Mouse (Mus musculus): ENCODE data around the gene Tsen2. TPM values are rescaled to one million over a fixed set of nuclear protein-coding genes. Genes with fewer than 3 reads are reported as not detected.

The Tsen2 gene
- polyA plus RNA-seq, 1 experiment from 2014 or later: 29.7 TPM

GRCm38 (mm10) chr6:115511447-115511846 is 33.0 kb upstream of the Tsen2 start:
- no peaks in the 10 kb centered on the region for H3K4me1 ChIP-seq (replicated peaks; ENCODE audit: control insufficient read depth, insufficient read depth, low read length)
- H3K9ac ChIP-seq (ENCODE audit: low read depth, low read length): no peak overlapping the region
- WGBS: 93% methylated on average over 3 of the region's 3 CpGs

GRCm38 (mm10) chr6:115513207-115513606 is 31.3 kb upstream of the Tsen2 start:
- WGBS: 91% methylated on average over 4 of the region's 4 CpGs

More at GRCm38 (mm10) chr6:115511447-115511846, 33.0 kb upstream of the Tsen2 start:
- no peak overlapping the region for H3K4me2 ChIP-seq (replicated peaks; ENCODE audit: low read depth, low read length)
- ATAC-seq (ENCODE audit: low FRiP score) (no peak), DNase-seq (ENCODE audit: low spot score) (no peak)
- no peaks in the 10 kb centered on the region; the same call in 1 of the 2 replicates for H3K9me3 ChIP-seq (ENCODE audit: control insufficient read depth, low read length)
- no peaks in the 10 kb centered on the region for H3K27me3 ChIP-seq (ENCODE audit: control insufficient read depth, insufficient read depth, low read length)
- no peak overlapping the region for H3K27ac ChIP-seq (ENCODE audit: low read depth, low read length)
- H3K4me3 ChIP-seq (ENCODE audit: low read depth, low read length): no peak overlapping the region
- H3K36me3 ChIP-seq (ENCODE audit: control insufficient read depth, insufficient read depth, low read length): no peaks in the 10 kb centered on the region

GRCm38 (mm10) chr6:115517904-115518303 is 26.6 kb upstream of the Tsen2 start:
- Histone ChIP-seq H3K9me3 (ENCODE audit: control insufficient read depth, low read length) (no peaks in the 10 kb centered on the region), H3K27me3 (ENCODE audit: control insufficient read depth, insufficient read depth, low read length) (no peaks in the 10 kb centered on the region), H3K4me1 (replicated peaks; ENCODE audit: control insufficient read depth, insufficient read depth, low read length) (no peaks in the 10 kb centered on the region), H3K4me3 (ENCODE audit: low read depth, low read length) (no peak overlapping the region), H3K4me2 (replicated peaks; ENCODE audit: low read depth, low read length) (no peak overlapping the region), H3K27ac (ENCODE audit: low read depth, low read length) (no peak overlapping the region), H3K36me3 (ENCODE audit: control insufficient read depth, insufficient read depth, low read length) (no peaks in the 10 kb centered on the region), H3K9ac (ENCODE audit: low read depth, low read length) (no peak overlapping the region)
- 74% methylated on average over 4 of the region's 4 CpGs for WGBS
- ATAC-seq (ENCODE audit: low FRiP score) (no peak), DNase-seq (ENCODE audit: low spot score) (no peak)

More at GRCm38 (mm10) chr6:115513207-115513606, 31.3 kb upstream of the Tsen2 start:
- no peak for ATAC-seq (ENCODE audit: low FRiP score)
- no peak overlapping the region for H3K9ac ChIP-seq (ENCODE audit: low read depth, low read length)
- H3K4me2 ChIP-seq (replicated peaks; ENCODE audit: low read depth, low read length): no peak overlapping the region
- no peaks in the 10 kb centered on the region for H3K27me3 ChIP-seq (ENCODE audit: control insufficient read depth, insufficient read depth, low read length)
- DNase-seq (ENCODE audit: low spot score): no peak
- H3K4me3 ChIP-seq (ENCODE audit: low read depth, low read length): no peak overlapping the region
- H3K36me3 ChIP-seq (ENCODE audit: control insufficient read depth, insufficient read depth, low read length): no peaks in the 10 kb centered on the region
- H3K9me3 ChIP-seq (ENCODE audit: control insufficient read depth, low read length): no peaks in the 10 kb centered on the region; the same call in 1 of the 2 replicates
- no peaks in the 10 kb centered on the region for H3K4me1 ChIP-seq (replicated peaks; ENCODE audit: control insufficient read depth, insufficient read depth, low read length)
- H3K27ac ChIP-seq (ENCODE audit: low read depth, low read length): no peak overlapping the region

GRCm38 (mm10) chr6:115518352-115518751 is 26.1 kb upstream of the Tsen2 start:
- WGBS: 76% methylated on average over 2 of the region's 2 CpGs
- ATAC-seq (ENCODE audit: low FRiP score): no peak
- no peak for DNase-seq (ENCODE audit: low spot score)
- H3K9ac ChIP-seq (ENCODE audit: low read depth, low read length): no peak overlapping the region
- no peak overlapping the region for H3K4me3 ChIP-seq (ENCODE audit: low read depth, low read length)
- H3K27me3 ChIP-seq (ENCODE audit: control insufficient read depth, insufficient read depth, low read length): no peaks in the 10 kb centered on the region
- H3K9me3 ChIP-seq (ENCODE audit: control insufficient read depth, low read length): no peaks in the 10 kb centered on the region
- H3K4me2 ChIP-seq (replicated peaks; ENCODE audit: low read depth, low read length): no peak overlapping the region
- no peaks in the 10 kb centered on the region for H3K4me1 ChIP-seq (replicated peaks; ENCODE audit: control insufficient read depth, insufficient read depth, low read length)
- H3K36me3 ChIP-seq (ENCODE audit: control insufficient read depth, insufficient read depth, low read length): no peaks in the 10 kb centered on the region
- no peak overlapping the region for H3K27ac ChIP-seq (ENCODE audit: low read depth, low read length)

GRCm38 (mm10) chr6:115519275-115519699 is 25.2 kb upstream of the Tsen2 start:
- Histone ChIP-seq H3K9ac (ENCODE audit: low read depth, low read length) (no peak overlapping the region), H3K4me3 (ENCODE audit: low read depth, low read length) (no peak overlapping the region), H3K27ac (ENCODE audit: low read depth, low read length) (no peak overlapping the region), H3K36me3 (ENCODE audit: control insufficient read depth, insufficient read depth, low read length) (no peaks in the 10 kb centered on the region), H3K9me3 (ENCODE audit: control insufficient read depth, low read length) (no peaks in the 10 kb centered on the region), H3K4me2 (replicated peaks; ENCODE audit: low read depth, low read length) (no peak overlapping the region), H3K27me3 (ENCODE audit: control insufficient read depth, insufficient read depth, low read length) (no peaks in the 10 kb centered on the region), H3K4me1 (replicated peaks; ENCODE audit: control insufficient read depth, insufficient read depth, low read length) (no peaks in the 10 kb centered on the region)
- DNase-seq (ENCODE audit: low spot score) (no peak), ATAC-seq (ENCODE audit: low FRiP score) (no peak)
- WGBS: 76% methylated on average over 10 of the region's 12 CpGs

GRCm38 (mm10) chr6:115521923-115522322 is 22.5 kb upstream of the Tsen2 start:
- no peak overlapping the region for H3K9ac ChIP-seq (ENCODE audit: low read depth, low read length)
- no peaks in the 10 kb centered on the region for H3K4me1 ChIP-seq (replicated peaks; ENCODE audit: control insufficient read depth, insufficient read depth, low read length)
- no peaks in the 10 kb centered on the region for H3K9me3 ChIP-seq (ENCODE audit: control insufficient read depth, low read length)
- no peak for DNase-seq (ENCODE audit: low spot score)
- WGBS: 100% methylated on average over 1 of the region's 1 CpGs
- H3K36me3 ChIP-seq (ENCODE audit: control insufficient read depth, insufficient read depth, low read length): no peaks in the 10 kb centered on the region
- ATAC-seq (ENCODE audit: low FRiP score): no peak
- no peak overlapping the region for H3K27ac ChIP-seq (ENCODE audit: low read depth, low read length)
- no peak overlapping the region for H3K4me2 ChIP-seq (replicated peaks; ENCODE audit: low read depth, low read length)
- H3K4me3 ChIP-seq (ENCODE audit: low read depth, low read length): no peak overlapping the region
- H3K27me3 ChIP-seq (ENCODE audit: control insufficient read depth, insufficient read depth, low read length): no peaks in the 10 kb centered on the region

GRCm38 (mm10) chr6:115522691-115523146 is 21.7 kb upstream of the Tsen2 start:
- Histone ChIP-seq H3K27me3 (ENCODE audit: control insufficient read depth, insufficient read depth, low read length) (no peaks in the 10 kb centered on the region), H3K4me3 (ENCODE audit: low read depth, low read length) (no peak overlapping the region), H3K4me2 (replicated peaks; ENCODE audit: low read depth, low read length) (no peak overlapping the region), H3K36me3 (ENCODE audit: control insufficient read depth, insufficient read depth, low read length) (no peaks in the 10 kb centered on the region), H3K9ac (ENCODE audit: low read depth, low read length) (no peak overlapping the region), H3K9me3 (ENCODE audit: control insufficient read depth, low read length) (no peaks in the 10 kb centered on the region), H3K4me1 (replicated peaks; ENCODE audit: control insufficient read depth, insufficient read depth, low read length) (no peaks in the 10 kb centered on the region), H3K27ac (ENCODE audit: low read depth, low read length) (no peak overlapping the region)
- DNase-seq (ENCODE audit: low spot score) (no peak), ATAC-seq (ENCODE audit: low FRiP score) (no peak)
- WGBS: 80% methylated on average over 6 of the region's 6 CpGs

GRCm38 (mm10) chr6:115523201-115523600 is 21.3 kb upstream of the Tsen2 start:
- Histone ChIP-seq H3K9me3 (ENCODE audit: control insufficient read depth, low read length) (no peaks in the 10 kb centered on the region), H3K27ac (ENCODE audit: low read depth, low read length) (no peak overlapping the region), H3K4me3 (ENCODE audit: low read depth, low read length) (no peak overlapping the region), H3K4me1 (replicated peaks; ENCODE audit: control insufficient read depth, insufficient read depth, low read length) (no peaks in the 10 kb centered on the region), H3K4me2 (replicated peaks; ENCODE audit: low read depth, low read length) (no peak overlapping the region), H3K27me3 (ENCODE audit: control insufficient read depth, insufficient read depth, low read length) (no peaks in the 10 kb centered on the region), H3K36me3 (ENCODE audit: control insufficient read depth, insufficient read depth, low read length) (no peaks in the 10 kb centered on the region), H3K9ac (ENCODE audit: low read depth, low read length) (no peak overlapping the region)
- WGBS: 87% methylated on average over 9 of the region's 9 CpGs
- no peak for DNase-seq (ENCODE audit: low spot score)
- no peak for ATAC-seq (ENCODE audit: low FRiP score)

GRCm38 (mm10) chr6:115524449-115524990 is 19.9 kb upstream of the Tsen2 start:
- Histone ChIP-seq H3K27ac (ENCODE audit: low read depth, low read length) (no peak overlapping the region), H3K4me3 (ENCODE audit: low read depth, low read length) (no peak overlapping the region), H3K4me1 (replicated peaks; ENCODE audit: control insufficient read depth, insufficient read depth, low read length) (no peaks in the 10 kb centered on the region), H3K9ac (ENCODE audit: low read depth, low read length) (no peak overlapping the region), H3K27me3 (ENCODE audit: control insufficient read depth, insufficient read depth, low read length) (no peaks in the 10 kb centered on the region), H3K9me3 (ENCODE audit: control insufficient read depth, low read length) (no peaks in the 10 kb centered on the region), H3K4me2 (replicated peaks; ENCODE audit: low read depth, low read length) (no peak overlapping the region), H3K36me3 (ENCODE audit: control insufficient read depth, insufficient read depth, low read length) (no peaks in the 10 kb centered on the region)
- 81% methylated on average over 9 of the region's 9 CpGs for WGBS
- ATAC-seq (ENCODE audit: low FRiP score) (no peak), DNase-seq (ENCODE audit: low spot score) (no peak)
